Mouse (Mus musculus) olfactory bulb, adult 2 months (tissue): Measurements from ENCODE around the gene Prpf6. TPM values are rescaled to one million over a fixed set of nuclear protein-coding genes. Genes with fewer than 3 reads are reported as not detected.
A peak's percentile ranks its signal among the peaks of the same experiment; 100 is the strongest.

Source experiments
- H3K27ac ChIP-seq: fragments of 200-500 bp; 2 replicates; pipeline ENCODE4 v1.5.1; 2012; ENCODE audit warnings: low read depth, low read length; ENCODE audit not compliant: insufficient read depth
- H3K4me1 ChIP-seq: fragments of 200-500 bp; 2 replicates; pipeline ENCODE4 v1.6.1; 2012; ENCODE audit warnings: low read length; ENCODE audit not compliant: control insufficient read depth, insufficient read depth
- H3K4me3 ChIP-seq: fragments of 200-500 bp; 2 replicates; pipeline ENCODE4 v1.5.1; 2012; ENCODE audit warnings: mild to moderate bottlenecking, low read depth, low read length, moderate library complexity; ENCODE audit not compliant: insufficient read depth
- CTCF ChIP-seq: fragments of 200-500 bp; IDR thresholded peaks from 2 replicates; pipeline ENCODE4 v1.5.1; 2012; ENCODE audit warnings: low read depth, mild to moderate bottlenecking, low read length, moderate library complexity; ENCODE audit not compliant: insufficient read depth
- POLR2A ChIP-seq: fragments of 200-500 bp; IDR thresholded peaks from 2 replicates; pipeline ENCODE4 v1.6.1; 2012; ENCODE audit warnings: mild to moderate bottlenecking, low read depth, low read length, moderate library complexity; ENCODE audit not compliant: insufficient read depth
- WGBS: fragments of 180-500 bp; shearing (Covaris S2); methylation state at CpG from one replicate; pipeline ENCODE4 v1.1.7; 2018; 5-methylcytosine and 5-hydroxymethylcytosine counted together
- polyA plus RNA-seq: library from polyadenylated mRNA; stranded (reverse); fragments of >200 nt; gene quantifications from 2 replicates; pipeline ENCODE4 v1.2.4, GENCODE M21; 2012; ENCODE audit warnings: low replicate concordance; ENCODE audit not compliant: missing spikeins, insufficient read depth, insufficient read length

Gene Prpf6
- polyA plus RNA-seq, 1 experiment: not detected

DNA sequence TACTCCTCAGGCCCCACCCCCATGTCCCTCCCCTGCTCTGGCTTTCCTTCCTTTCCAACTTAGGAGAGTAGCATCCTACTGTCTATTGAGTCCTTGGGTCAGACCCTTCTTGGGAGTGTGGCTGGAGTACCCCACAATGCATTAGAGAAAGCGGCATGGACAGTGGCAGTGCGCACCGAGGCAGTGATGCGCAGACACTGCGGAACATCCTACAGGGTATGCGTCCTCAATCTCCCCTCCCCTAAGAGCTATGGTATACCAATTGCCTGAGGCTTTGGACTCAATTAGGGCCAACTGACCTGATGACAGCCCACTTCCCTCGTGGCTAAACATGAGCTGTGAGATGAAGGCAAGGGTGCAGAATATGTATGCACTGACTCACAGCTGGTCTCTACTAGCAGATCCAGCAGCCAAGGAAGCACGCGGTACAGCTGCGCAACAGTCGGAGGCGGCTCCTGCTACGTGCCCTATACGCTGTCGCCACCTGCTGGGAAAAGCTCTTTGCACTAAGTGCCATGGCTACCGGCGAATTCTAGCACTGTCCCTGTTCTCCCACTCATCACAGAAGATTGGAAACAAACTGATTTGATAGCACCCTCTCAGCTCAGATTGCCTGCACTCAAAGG is 67.4 kb downstream of the Prpf6 start:
- Histone ChIP-seq H3K4me3 (no peak overlapping the region), H3K27ac (no peak overlapping the region), H3K4me1 (peaks cover 13% of the 10 kb centered on the region)
- no peak for TF ChIP-seq POLR2A
- no peak for TF ChIP-seq CTCF
- 31% methylated on average over 17 of the region's 17 CpGs for WGBS

DNA sequence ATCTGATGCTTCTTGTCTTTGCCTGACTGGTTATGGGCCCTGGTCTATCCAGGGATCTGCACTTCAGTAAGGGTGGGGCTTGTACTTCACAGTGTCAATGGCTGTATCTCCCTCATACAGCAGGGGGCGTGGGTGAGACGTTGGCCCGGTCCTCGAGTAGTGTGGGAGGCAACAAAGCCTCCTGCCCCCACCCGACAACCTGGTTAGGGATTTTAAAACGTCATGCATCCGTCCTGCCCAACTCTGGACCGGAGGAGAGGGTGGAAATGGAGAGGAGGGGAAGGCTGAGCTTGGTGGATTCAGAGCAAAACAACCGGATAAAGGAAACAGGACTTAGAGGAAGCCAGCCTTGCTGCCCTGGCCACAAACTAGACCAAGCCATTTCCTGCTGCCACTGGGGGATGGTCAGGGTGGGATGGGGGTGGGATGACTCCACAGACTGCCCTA is 68.0 kb downstream of the Prpf6 start:
- no peak overlapping the region for H3K27ac ChIP-seq
- WGBS: 11% methylated on average over 9 of the region's 9 CpGs
- peaks cover 13% of the 10 kb centered on the region for H3K4me1 ChIP-seq
- H3K4me3 ChIP-seq: no peak overlapping the region
- no peak for TF ChIP-seq POLR2A
- TF ChIP-seq CTCF: peak; percentile 65

DNA sequence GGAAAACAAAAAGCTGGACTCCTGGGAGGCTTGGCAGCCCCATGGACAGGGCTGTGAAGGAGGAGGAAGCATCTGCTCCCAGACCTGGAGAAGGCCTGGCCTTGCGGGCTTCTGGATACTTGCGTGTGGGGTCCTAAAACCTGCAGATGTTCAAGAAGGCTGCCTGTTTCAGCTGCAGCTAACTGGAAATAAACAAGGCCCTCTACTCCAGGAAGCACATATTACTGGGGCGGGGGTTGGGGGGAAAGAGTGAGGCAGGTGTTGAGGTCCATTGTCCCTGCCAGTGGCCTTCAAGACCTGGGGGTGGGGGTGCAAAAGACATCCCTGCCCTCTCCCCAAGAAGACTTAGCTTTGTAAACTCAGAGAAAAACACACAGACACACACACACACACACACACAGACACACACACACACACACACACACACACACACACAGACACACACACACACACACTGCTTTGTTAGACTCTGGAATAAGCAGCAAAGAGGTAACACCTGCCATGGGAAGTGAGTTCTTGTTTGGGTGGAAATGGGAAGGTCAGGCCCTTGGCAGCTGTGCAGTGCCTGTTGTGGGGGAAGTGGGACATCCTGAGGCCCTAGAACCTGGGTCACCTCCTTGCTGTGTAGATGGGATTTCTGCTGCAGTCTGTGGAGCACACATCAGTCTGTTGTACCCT is 71.1 kb downstream of the Prpf6 start:
- Histone ChIP-seq H3K27ac (no peak overlapping the region), H3K4me3 (no peak overlapping the region), H3K4me1 (peaks cover 13% of the 10 kb centered on the region)
- WGBS: 95% methylated on average over 3 of the region's 3 CpGs
- no peak for TF ChIP-seq POLR2A
- TF ChIP-seq CTCF: no peak

DNA sequence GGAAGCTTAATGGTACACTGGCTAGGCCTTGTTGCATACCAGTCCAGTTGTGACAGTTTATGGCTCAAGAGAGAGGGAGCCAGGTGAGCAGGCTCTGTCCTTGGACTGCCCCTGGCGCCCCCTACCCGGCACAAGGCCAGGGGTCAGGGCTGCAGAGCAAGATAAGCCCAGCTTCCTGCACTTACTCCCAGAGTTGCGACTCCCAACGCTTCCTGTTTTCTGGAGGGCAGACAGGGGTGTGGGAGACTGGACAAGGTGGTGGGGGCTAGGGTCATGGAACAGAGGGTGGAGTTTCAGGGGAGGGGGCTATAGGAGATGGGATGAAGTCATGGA is 71.6 kb downstream of the Prpf6 start:
- no peak for TF ChIP-seq CTCF
- no peak for TF ChIP-seq POLR2A
- no peak overlapping the region for H3K4me3 ChIP-seq
- H3K4me1 ChIP-seq: peaks cover 13% of the 10 kb centered on the region
- no peak overlapping the region for H3K27ac ChIP-seq
- 57% methylated on average over 4 of the region's 4 CpGs for WGBS

DNA sequence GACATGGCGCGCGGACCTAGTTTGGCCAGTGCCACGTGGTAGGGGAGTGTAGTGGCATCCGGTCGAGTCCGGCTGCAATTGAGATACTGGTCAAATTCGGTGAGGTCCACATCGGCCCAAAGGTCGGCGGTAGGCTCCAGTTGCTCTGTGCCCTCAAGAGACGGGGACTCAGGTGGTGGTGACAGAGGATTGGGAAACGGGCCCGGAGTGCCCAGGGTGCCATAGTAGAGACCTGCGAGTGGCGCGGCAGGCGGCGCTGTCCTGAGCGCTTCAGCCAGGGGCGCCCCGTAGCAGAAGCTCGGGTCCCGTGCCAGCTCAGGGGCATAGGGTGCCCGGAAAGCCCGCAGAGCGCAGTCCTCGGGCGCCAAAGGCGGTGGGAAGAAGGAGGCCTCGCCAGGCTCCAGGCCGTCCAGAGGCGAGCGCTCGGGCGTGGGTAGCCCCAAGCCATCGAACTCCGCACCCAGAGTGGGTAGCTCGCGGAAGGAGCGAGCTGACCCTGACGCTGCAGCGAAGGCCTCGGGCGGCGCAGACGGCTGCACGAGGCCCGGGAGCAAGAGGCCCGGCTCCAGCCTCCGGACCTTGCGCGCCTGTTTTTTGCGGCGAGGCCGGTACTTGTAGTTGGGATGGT is 78.7 kb downstream of the Prpf6 start:
- WGBS: 7% methylated on average over 56 of the region's 56 CpGs
- TF ChIP-seq POLR2A (no peak), CTCF (no peak)
- H3K4me1 ChIP-seq: peaks cover 14% of the 10 kb centered on the region
- H3K4me3 ChIP-seq: peak overlapping the region; percentile 44
- H3K27ac ChIP-seq: no peak overlapping the region

DNA sequence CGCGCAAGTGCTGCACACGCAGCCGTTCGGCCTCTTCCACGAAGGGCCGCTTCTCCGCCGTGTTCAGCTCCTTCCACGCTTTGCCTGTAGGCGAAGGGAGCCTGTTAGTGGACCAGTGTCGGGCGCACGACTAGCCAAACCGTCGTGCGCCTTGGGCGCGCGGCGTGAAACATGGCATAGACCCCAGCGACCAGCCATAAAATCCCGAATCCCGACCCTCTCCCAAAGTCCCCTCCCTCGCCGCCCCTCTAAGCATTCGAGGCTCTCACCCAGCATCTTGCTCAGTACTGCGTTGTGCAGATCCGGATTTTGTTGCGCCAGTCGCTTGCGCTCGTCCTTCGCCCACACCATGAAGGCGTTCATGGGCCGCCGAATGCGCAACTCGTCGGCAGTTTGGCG is 79.2 kb downstream of the Prpf6 start:
- WGBS: 1% methylated on average over 41 of the region's 41 CpGs
- no peak overlapping the region for H3K27ac ChIP-seq
- H3K4me1 ChIP-seq: peaks cover 18% of the 10 kb centered on the region
- TF ChIP-seq POLR2A: no peak
- H3K4me3 ChIP-seq: peak overlapping the region; percentile 44

DNA sequence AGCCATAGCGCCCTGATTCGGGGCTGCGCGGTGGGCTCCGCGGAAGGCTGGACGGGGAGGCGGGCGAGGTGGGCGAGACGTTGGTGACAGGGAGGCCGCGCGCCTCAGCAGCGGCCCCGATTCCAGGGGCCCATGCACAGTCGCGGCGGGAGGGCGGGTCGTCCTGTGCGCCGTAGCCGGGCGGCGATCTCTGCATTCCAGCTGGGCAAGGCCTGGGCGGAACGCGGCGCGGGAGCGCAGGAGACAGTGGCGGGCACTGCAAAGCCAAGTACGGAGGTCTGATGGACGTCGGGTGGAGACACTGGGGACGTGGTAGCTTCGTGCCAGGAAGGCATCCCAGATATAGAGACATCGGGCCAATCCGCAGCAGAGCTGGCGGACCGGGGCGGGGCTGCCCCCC is 79.7 kb downstream of the Prpf6 start, which contains the start of gene Sox18:
Gene Sox18, minus strand, starts transcription at position 315 of the 400 bp plus-strand sequence.
- TF ChIP-seq POLR2A: no peak
- TF ChIP-seq CTCF: no peak
- peaks cover 18% of the 10 kb centered on the region for H3K4me1 ChIP-seq
- H3K27ac ChIP-seq: no peak within 1 kb of the TSS
- 1% methylated on average over 43 of the region's 43 CpGs for WGBS
- H3K4me3 ChIP-seq: peak within 1 kb of the TSS; percentile 44

DNA sequence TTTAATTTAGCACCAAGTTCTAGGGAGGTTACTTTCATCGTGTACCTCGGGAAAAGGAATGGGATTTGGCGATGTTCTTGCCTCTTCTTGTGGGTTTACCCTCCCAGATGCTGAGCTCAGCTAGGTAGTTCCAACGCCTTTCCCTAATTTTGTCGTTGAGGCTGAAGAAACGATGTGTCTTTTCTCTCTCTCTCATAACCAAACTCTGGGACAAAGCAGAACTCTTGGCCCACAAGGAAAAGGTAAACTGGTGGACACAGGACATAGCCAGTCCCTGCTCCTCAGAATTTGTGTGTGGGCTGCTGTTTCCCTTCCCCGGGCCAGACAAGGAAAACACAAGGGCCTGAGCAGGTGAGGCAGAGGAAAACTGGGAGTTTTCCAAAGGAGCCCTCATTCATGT is 80.3 kb downstream of the Prpf6 start:
- WGBS: 42% methylated on average over 7 of the region's 7 CpGs
- no peak for TF ChIP-seq POLR2A
- TF ChIP-seq CTCF: no peak

DNA sequence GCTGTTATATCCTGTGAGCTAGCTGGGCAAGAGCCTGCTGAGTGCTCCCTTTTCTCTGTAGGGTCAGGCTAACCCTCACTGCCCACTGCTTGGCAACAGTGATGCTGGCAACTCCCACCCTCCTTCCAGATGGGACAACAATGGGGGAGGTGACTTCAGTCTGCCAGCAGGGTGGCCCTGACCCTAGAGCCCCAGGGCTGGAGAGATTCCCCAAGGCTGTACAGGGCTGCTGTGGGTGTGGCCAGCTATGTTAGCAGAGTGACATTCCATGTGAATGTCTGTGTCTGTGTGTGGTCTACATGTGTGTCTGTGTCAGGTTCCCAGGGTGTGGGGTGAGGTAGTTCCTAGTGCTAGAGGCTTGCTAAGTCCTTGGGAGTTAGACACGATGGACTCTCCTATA is 81.8 kb downstream of the Prpf6 start:
- Histone ChIP-seq H3K4me3 (no peak overlapping the region), H3K27ac (no peak overlapping the region), H3K4me1 (peaks cover 18% of the 10 kb centered on the region)
- TF ChIP-seq CTCF (no peak), POLR2A (no peak)
- WGBS: 55% methylated on average over 1 of the region's 1 CpGs

More for the DNA sequence above, 80.3 kb downstream of the Prpf6 start:
- H3K4me3 ChIP-seq: no peak overlapping the region
- H3K4me1 ChIP-seq: peaks cover 18% of the 10 kb centered on the region
- no peak overlapping the region for H3K27ac ChIP-seq
